Mouse (Mus musculus) forebrain, embryonic 11.5 days (tissue): ENCODE measurements around the gene Adipor1. TPM values are rescaled to one million over a fixed set of nuclear protein-coding genes. Genes with fewer than 3 reads are reported as not detected.

ENCODE experiments used
- ATAC-seq: fragments of 200-750 bp; cut with Nextera tagmentation; replicated peaks from 2 replicates; pipeline ENCODE4 v1.8.0; 2017; ENCODE audit warnings: moderate TSS enrichment; ENCODE audit not compliant: low FRiP score
- DNase-seq: peaks from one replicate; pipeline ENCODE4 v3.0.0-alpha.2; 2017; ENCODE audit warnings: low spot score
- H3K27ac ChIP-seq: fragments of 300-500 bp; sonication (generic); 2 replicates; pipeline ENCODE4 v1.5.1; 2014; ENCODE audit warnings: low read depth, low read length
- H3K27me3 ChIP-seq: fragments of 300-500 bp; sonication (generic); 2 replicates; pipeline ENCODE4 v1.6.1; 2014; ENCODE audit warnings: mild to moderate bottlenecking, low read length, mixed read lengths; ENCODE audit not compliant: control insufficient read depth, insufficient read depth
- H3K36me3 ChIP-seq: fragments of 300-500 bp; sonication (generic); 2 replicates; pipeline ENCODE4 v1.6.1; 2014; ENCODE audit warnings: mild to moderate bottlenecking, low read length, moderate library complexity, mixed read lengths; ENCODE audit not compliant: control insufficient read depth, insufficient read depth
- H3K4me1 ChIP-seq: fragments of 300-500 bp; sonication (generic); replicated peaks from 2 replicates; pipeline ENCODE4 v1.6.1; 2014; ENCODE audit warnings: low read length, mixed read lengths; ENCODE audit not compliant: control insufficient read depth, insufficient read depth
- H3K4me2 ChIP-seq: fragments of 300-500 bp; sonication (generic); 2 replicates; pipeline ENCODE4 v1.6.1; 2014; ENCODE audit warnings: low read depth, mild to moderate bottlenecking, low read length, moderate library complexity, mixed read lengths; ENCODE audit not compliant: severe bottlenecking
- H3K4me3 ChIP-seq: fragments of 300-500 bp; sonication (generic); 2 replicates; pipeline ENCODE4 v1.5.1; 2014; ENCODE audit warnings: low read depth, low read length
- H3K9ac ChIP-seq: fragments of 300-500 bp; sonication (generic); 2 replicates; pipeline ENCODE4 v1.6.1; 2014; ENCODE audit warnings: low read length
- H3K9me3 ChIP-seq: fragments of 300-500 bp; sonication (generic); 2 replicates; pipeline ENCODE4 v1.6.1; 2016; ENCODE audit warnings: low read length, mixed read lengths; ENCODE audit not compliant: control insufficient read depth
- WGBS: fragments of 180-500 bp; shearing (Covaris S2); extraction: QIAGEN DNeasy Blood & Tissue Kit; methylation state at CpG from one replicate; pipeline ENCODE4 v1.1.7; 2014; 5-methylcytosine and 5-hydroxymethylcytosine counted together
- polyA plus RNA-seq: library from polyadenylated mRNA; unstranded; fragments of >200 nt; fragmentation: Nextera tagmentation; extraction: Ambion mirVana; gene quantifications from 2 replicates; pipeline ENCODE4 v1.2.1, GENCODE M21; 2014

The Adipor1 gene
- polyA plus RNA-seq, 1 experiment from 2014 or later = 77.8 TPM

GRCm38 (mm10) chr1:134450986-134451385, 35.8 kb downstream of the Adipor1 start:
- H3K27ac ChIP-seq = no peak overlapping the region
- H3K9ac ChIP-seq = no peak overlapping the region
- DNase-seq (no peak), ATAC-seq (no peak)
- no peak overlapping the region for H3K4me2 ChIP-seq
- peaks cover under 1% of the 10 kb centered on the region; the same call in 1 of the 2 replicates for H3K4me1 ChIP-seq
- no peak overlapping the region for H3K4me3 ChIP-seq
- no peaks in the 10 kb centered on the region for H3K9me3 ChIP-seq
- WGBS = 55% methylated on average over 3 of the region's 3 CpGs
- no peaks in the 10 kb centered on the region for H3K27me3 ChIP-seq
- H3K36me3 ChIP-seq = no peaks in the 10 kb centered on the region

- peak within 1 kb of the TSS; percentile 78 for H3K4me2 ChIP-seq
- 2% methylated on average over 61 of the region's 61 CpGs for WGBS
Observed at GRCm38 (mm10) chr1:134454904-134455824, 40.0 kb downstream of the Adipor1 start, which contains the start of gene Klhl12. Gene Klhl12 (plus strand): TSS chr1:134455531.

GRCm38 (mm10) chr1:134456060-134456459, 40.9 kb downstream of the Adipor1 start:
- no peak overlapping the region for H3K27ac ChIP-seq
- 23% methylated on average over 5 of the region's 5 CpGs for WGBS
- ATAC-seq (no peak), DNase-seq (no peak)
- peaks cover 3% of the 10 kb centered on the region; the same call in 1 of the 2 replicates for H3K4me1 ChIP-seq
- H3K9ac ChIP-seq = peak overlapping the region; percentile 95
- H3K27me3 ChIP-seq = no peaks in the 10 kb centered on the region
- no peaks in the 10 kb centered on the region for H3K9me3 ChIP-seq
- H3K36me3 ChIP-seq = no peaks in the 10 kb centered on the region
- peak overlapping the region; percentile 93 for H3K4me3 ChIP-seq
- H3K4me2 ChIP-seq = peak overlapping the region; percentile 78

More at GRCm38 (mm10) chr1:134454904-134455824, 40.0 kb downstream of the Adipor1 start, which contains the start of gene Klhl12:
- H3K4me3 ChIP-seq = peak within 1 kb of the TSS; percentile 93
- H3K4me1 ChIP-seq = peaks cover 3% of the 10 kb centered on the region; the same call in 1 of the 2 replicates
- H3K27me3 ChIP-seq = no peaks in the 10 kb centered on the region
- 0 out of 2 replicates have a peak within 1 kb of the TSS, but pooled peaks have one; percentile 21 for H3K27ac ChIP-seq
- H3K9me3 ChIP-seq = no peaks in the 10 kb centered on the region
- no peaks in the 10 kb centered on the region for H3K36me3 ChIP-seq
- peak within 1 kb of the TSS; percentile 95 for H3K9ac ChIP-seq
- ATAC-seq (peak; percentile 94), DNase-seq (peak; percentile 98)

- 93% methylated on average over 7 of the region's 7 CpGs for WGBS
- Histone ChIP-seq H3K4me1 (peaks cover 3% of the 10 kb centered on the region; the same call in 1 of the 2 replicates), H3K27me3 (no peaks in the 10 kb centered on the region), H3K4me2 (no peak overlapping the region), H3K27ac (no peak overlapping the region), H3K9me3 (no peaks in the 10 kb centered on the region), H3K36me3 (no peaks in the 10 kb centered on the region), H3K9ac (no peak overlapping the region), H3K4me3 (no peak overlapping the region)
- ATAC-seq (no peak), DNase-seq (no peak)
Observed at GRCm38 (mm10) chr1:134458139-134458727, 43.1 kb downstream of the Adipor1 start.

- ATAC-seq = no peak
Observed at GRCm38 (mm10) chr1:134460294-134461284, 45.4 kb downstream of the Adipor1 start.

More at GRCm38 (mm10) chr1:134460294-134461284, 45.4 kb downstream of the Adipor1 start:
- Histone ChIP-seq H3K4me2 (no peak overlapping the region), H3K9ac (no peak overlapping the region), H3K4me1 (peaks cover 3% of the 10 kb centered on the region; the same call in 1 of the 2 replicates), H3K4me3 (no peak overlapping the region), H3K36me3 (peaks cover 3% of the 10 kb centered on the region; the same call in 1 of the 2 replicates), H3K27ac (no peak overlapping the region), H3K27me3 (no peaks in the 10 kb centered on the region), H3K9me3 (no peaks in the 10 kb centered on the region)
- 90% methylated on average over 1 of the region's 1 CpGs for WGBS
- no peak for DNase-seq

Other genes starting within 250 kb of the Adipor1 start
- 0.27 and 0.65 TPM in 2 replicates for gene Chil1, start 233.2 kb upstream of the Adipor1 start, polyA plus RNA-seq
- gene Mybph, start 221.9 kb upstream of the Adipor1 start, polyA plus RNA-seq = not detected in 2 replicates
- 0.59 and 0.84 TPM in 2 replicates for gene Adora1, start 179.9 kb upstream of the Adipor1 start, polyA plus RNA-seq
- not detected in 2 replicates for gene Myog, start 125.4 kb upstream of the Adipor1 start, polyA plus RNA-seq
- gene Ppfia4, start 82.5 kb upstream of the Adipor1 start, polyA plus RNA-seq = 1.7 and 2.5 TPM in 2 replicates
- 133 and 145 TPM in 2 replicates for gene Tmem183a, start 53.4 kb upstream of the Adipor1 start, polyA plus RNA-seq
- not detected in 2 replicates for gene 4933406M09Rik, start 29.4 kb upstream of the Adipor1 start, polyA plus RNA-seq
- gene Cyb5r1, start 9.8 kb upstream of the Adipor1 start, polyA plus RNA-seq = 24.5 and 25.8 TPM in 2 replicates
- 34.1 and 36.3 TPM in 2 replicates for gene Klhl12, start 40.2 kb downstream of the Adipor1 start, polyA plus RNA-seq
- gene Rabif, start 79.3 kb downstream of the Adipor1 start, polyA plus RNA-seq = 42.7 and 45.3 TPM in 2 replicates
- gene Mgat4e, start 134.3 kb downstream of the Adipor1 start, polyA plus RNA-seq = not detected in 2 replicates
- gene Kdm5b, start 144.8 kb downstream of the Adipor1 start, polyA plus RNA-seq = 83.9 and 84.4 TPM in 2 replicates
- 0.84 and 0.95 TPM in 2 replicates for gene Syt2, start 231.3 kb downstream of the Adipor1 start, polyA plus RNA-seq